Mouse (Mus musculus) activated CD4-positive, CD25-positive, alpha-beta regulatory T cell, adult 4 months (primary cell): ENCODE data around the gene Rad51b. TPM values are rescaled to one million over a fixed set of nuclear protein-coding genes. Genes with fewer than 3 reads are reported as not detected.

ENCODE experiments used
- ATAC-seq: one replicate; pipeline ENCODE4 v1.8.0; 2017
- polyA plus RNA-seq, 2 experiments: library from polyadenylated mRNA; unstranded; fragments of 100-300 nt; shearing (Covaris generic); gene quantifications; one replicate each; pipeline ENCODE4 v1.2.1; 2017

Rad51b gene
- polyA plus RNA-seq, 2 experiments from 2014 or later = 1.9 to 2.8 TPM

DNA sequence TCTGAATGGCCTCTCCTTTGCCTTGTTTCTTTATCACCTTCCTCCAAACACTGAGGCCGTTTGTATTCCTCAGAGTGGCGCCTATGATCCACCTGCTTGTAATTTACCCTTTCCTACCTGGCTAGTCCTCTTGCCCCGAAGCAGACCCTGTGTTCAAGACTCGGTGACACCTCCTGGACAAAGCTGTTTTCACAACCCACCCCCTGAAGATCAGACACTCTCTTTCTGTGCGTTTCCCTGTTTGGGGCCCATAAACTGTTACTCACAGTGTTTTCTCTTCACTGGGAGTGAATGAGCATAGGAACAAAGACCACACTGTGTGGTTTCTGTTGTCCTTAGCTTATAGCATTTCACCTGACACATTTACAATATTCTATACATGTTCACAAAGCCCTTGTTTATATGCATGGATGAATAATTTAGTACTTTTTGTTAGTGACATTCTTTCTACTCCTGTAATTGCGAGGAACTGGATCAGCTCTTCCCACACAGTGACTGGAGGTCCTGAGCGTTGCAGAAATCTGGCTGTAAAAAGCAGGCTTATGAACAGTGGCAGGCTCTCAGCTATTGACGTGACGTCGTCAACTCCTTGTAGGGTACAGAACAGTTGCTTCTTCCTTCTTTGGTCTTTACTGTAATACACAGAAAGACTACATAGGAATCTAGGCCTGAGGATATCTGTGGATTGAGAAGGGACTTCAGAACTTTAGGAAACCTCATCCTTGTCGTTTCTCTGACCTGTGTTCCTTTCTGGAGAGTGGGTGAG lies 408.6 kb downstream of the Rad51b start:
- ATAC-seq = no peak

DNA sequence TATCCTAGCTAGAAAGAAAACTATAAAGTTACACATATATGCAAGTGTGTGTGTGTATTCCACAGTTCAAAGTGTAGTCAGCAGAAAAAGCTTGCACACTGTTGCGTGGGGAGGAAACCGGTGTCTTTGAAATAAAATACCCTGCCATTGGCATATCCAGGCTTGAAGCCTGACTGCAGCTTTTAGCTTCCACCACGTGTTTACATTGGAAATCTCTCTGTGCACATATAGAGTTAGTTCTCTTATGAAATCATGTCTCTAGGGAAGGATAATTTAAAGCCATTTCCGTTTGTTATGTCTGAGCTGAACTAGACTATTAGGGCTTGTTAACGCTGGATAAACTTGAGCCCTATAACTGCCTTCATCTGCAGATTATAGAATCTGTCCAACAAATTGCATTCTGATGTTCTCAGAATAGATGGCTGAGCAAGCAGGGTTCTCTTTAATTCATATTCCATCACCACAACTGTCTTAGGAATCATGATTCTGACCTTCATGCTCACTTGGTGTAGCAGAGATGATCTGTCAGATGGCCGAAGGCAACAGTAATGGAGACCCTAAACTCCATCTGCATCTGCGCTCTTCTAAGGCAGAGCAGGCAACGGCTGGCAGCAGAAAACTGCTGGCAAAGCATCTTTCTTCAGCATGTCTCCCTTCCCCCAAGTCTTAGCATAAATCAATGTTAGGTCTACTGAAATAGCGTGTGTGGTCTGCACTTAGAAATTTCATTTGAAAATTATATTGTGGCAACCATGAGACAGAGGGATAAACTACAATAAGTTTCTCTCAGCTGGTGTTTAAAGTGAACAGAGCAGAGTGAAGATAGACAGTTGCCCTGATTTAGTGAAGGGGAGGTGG lies 410.7 kb downstream of the Rad51b start:
- ATAC-seq = no peak

DNA sequence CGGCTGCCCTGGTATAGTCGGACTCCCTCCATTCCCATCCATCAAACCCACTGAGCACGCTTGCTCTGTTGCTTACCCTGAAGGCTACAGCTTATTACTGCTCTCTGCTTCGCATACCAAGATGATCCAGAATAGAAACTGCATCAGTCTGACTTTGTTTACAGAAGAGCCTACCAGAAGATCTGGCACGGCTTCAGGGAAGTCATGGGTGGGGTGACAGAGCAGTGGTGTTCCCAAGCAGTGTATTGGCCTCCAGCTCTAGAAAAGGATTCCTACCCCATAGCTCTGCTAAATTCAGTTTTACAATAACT lies 411.3 kb downstream of the Rad51b start:
- ATAC-seq = no peak

DNA sequence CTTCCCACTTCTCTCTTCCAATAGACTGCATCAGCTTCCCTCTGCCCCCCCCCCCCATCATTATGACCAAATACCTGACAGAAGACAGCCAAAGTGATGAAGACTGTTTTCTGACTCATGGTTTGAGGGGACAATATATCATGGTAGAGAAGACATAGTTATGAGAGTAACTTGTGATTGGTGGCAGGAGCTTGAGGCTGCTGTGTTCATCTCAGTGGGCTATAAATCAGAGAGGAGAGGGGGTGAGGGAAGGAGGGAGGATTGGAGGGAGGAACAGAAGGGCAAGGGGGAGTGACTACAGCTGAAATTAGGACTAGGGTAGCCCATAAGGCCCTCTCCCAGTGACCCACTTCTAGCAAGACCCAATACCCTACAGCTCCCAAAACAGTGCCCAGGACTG lies 416.2 kb downstream of the Rad51b start:
- ATAC-seq = no peak

DNA sequence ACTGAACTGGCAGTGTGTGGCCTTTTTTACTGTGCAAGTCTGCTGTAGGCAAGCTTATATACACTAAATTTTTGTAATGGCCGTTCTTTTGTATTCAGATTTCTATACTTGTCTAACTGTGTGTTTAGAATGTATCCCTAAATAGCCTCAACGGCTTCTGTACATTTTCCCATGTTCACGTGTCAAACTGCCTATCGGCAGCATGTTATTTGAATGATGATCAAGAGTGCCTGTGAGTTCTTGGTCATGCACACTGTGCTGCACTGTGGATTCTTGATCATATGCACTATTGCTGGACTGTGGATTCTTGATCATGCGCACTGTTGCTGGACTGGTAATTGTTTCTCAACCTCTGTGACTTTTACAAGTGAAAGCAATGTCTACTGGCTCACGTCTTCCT lies 417.4 kb downstream of the Rad51b start:
- ATAC-seq = no peak

DNA sequence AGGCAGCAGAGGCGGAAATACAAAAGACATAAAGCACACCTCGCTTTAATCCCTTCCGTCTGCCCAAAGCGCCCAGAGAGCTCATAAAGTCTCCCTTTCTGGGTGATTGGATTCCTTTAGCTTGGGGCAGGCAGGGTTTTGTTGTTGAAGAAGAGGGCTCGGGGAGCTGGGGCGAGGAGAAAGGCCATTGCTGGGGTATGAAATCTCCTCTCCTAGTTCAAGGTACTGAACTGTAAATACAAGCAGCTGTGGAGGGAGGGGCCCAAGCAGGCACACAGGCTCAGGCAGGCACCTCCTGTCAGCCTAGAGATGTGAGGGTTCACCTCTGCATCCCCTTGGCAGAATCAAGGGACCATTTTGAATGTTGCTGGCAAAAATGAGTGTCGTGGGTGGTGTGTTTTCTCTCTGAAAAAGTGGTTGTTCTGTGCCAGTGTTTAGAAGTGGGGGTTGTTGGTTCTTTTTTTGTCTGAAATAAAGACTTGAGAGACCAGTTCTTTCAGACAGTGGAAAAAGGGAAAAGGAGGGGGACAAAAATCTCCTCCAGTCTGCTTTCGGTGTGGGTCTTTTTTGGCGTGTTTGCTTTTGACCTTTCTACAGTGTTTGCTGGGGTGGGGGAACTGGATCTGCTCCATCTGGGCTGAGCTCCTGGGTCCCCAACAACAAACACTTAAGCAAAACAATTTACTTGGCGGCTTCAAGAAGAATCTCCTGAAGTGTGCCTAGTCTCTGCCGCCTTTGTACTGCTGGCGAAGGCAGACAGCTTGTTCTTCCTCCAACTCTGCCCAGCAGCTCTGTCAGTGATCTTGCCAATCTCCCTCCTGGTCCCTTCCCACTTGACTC lies 418.6 kb downstream of the Rad51b start:
- ATAC-seq = no peak

DNA sequence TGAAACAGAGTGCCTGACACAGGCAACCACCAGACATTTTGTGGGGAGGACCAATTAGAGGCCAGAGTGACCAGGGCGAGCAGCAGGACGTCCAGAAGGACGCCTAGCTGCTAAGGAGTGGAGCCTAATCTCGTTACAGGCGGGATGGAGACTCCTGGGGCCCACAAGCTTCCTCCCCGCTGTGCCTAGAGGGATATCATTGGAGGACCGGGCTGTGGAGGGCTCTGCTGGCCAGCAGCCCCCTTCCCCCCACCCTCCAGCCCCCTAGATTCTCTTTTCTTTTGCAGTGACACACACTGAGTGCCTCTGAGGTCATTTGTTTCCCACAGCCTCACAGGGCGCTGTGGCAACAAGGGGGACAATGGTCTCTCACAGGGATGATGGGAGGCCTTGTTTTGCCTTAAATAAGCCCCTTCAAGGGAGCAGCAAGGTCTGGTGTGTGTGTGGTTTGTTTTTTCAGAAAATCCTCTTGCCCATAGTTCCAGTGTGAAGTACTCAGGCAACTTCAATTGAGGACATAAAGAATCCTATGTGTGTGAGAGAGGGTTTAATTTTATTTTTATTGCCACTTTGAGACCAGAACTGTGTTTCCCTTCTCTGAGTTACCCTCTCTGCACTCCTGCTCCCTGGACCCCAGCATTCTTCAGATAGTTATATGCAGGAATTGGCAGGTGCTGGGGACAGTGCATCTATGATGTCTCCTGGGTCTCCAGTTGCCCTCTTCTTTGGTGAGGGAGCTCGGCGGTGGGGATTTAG lies 422.2 kb downstream of the Rad51b start:
- ATAC-seq = no peak

DNA sequence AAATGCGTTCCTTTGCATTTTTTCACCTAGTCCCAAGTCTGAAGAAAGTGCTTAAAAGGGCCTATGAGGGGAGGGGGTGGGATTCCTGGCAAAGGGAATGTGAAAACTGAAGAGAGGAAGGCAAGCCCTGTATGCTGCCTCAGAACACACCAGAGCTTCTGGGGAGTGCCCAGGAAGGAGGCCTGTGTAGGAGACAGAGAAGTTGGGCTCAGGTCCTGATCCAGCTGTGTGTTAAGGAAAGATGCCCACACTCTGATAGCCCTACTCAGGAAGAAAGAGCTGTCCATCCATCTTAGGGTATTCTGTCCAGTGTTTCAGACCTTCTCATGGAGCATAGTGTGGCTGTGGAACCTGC lies 422.7 kb downstream of the Rad51b start:
- no peak for ATAC-seq

DNA sequence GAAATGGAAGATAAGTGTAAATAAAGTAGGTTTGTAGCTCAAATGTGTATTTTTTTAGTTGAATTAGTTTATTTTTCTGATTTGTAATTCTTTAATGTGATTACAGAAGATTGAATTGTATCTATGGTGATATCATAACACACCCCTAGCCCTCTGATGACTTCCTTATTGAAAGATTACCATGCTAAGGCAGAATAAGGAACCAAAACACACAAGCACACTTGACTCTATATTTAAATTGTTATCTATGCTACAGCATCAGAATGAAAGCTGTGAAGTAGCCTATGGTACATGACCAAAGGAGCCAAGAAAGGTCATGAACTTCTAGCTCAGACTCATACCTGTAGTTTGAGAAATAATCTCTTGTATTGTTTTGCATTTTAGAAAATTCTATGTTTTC lies 427.8 kb downstream of the Rad51b start:
- ATAC-seq = no peak

DNA sequence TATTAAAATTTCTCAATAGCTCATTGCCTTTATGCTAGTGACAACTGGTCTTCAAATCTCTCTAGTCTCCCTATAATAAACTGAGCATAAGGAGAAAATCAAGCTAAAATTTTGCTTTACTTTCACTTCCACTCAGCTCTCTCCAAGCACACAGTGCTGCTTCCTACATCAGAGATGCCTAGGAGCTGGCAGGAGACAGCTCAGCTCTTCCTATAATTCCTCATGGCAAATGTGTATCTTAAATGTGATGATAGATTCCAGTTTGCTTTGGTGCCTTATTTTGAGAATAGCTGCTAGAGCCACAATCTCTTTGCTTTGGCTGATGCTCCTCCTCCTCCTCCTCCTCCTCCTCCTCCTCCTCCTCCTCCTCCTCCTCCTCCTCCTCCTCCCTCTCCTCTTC lies 428.6 kb downstream of the Rad51b start:
- ATAC-seq = no peak

DNA sequence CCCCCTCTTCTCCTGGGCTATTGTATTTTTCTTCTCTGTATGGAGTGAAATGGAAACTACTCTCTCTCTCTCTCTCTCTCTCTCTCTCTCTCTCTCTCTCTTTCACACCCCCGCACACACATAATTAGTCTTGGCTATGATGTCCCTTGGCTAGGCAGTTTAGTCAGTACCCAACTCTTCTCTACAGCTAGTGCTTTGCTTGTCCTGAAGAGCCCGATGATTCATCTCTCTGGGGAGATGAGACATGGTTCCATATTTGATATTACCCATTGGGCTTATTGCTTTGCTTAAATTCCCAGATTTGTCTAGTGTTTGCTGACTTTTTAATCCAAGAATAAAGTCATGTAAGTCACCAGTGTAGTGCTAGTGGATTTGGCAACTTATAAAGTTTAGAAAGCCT lies 429.0 kb downstream of the Rad51b start:
- no peak for ATAC-seq

DNA sequence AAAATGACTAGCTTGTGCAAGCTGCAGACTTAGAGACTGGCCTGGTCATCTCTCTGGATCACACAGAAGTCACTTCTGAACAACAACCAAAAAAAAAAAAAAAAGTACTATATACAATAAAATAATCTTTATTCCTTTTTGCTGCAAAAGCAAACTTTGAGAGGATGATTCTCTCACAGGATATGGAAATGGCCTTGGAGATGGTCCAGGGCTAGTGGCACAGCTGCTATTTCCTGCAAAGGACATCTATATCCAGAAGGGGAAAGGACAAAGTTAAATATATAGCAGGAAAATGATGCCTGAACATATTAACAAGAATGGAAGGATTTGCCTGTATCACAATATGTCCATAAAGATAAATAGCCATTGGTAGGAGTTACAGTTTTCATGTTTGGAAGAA lies 429.9 kb downstream of the Rad51b start:
- ATAC-seq = no peak

DNA sequence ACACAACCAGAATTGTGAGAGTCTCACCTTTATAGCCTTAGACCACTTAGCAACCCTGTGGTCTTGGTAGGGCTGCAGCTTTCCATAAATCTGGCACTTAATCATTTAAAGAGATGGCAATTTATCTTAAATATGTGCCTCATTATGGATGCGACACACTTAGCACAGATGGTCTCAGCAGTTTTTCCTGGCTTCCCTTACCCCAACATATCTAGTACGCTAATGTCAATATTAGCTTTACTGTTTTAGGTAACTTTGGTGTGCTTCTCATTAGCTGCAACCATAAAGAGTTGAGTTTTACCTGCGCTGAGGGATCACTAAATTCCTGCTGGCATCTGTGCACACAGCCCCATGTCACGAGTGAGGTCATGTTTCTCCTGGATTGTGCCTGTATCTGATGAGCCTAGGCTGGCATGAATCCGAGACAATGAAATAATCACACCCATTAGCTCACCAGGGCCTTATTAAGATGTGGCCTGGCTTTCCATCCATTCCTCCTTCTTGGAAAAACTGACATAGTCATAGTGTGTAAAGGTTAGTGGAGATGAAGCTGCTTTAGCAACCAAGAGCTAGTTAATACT lies 432.9 kb downstream of the Rad51b start:
- no peak for ATAC-seq

DNA sequence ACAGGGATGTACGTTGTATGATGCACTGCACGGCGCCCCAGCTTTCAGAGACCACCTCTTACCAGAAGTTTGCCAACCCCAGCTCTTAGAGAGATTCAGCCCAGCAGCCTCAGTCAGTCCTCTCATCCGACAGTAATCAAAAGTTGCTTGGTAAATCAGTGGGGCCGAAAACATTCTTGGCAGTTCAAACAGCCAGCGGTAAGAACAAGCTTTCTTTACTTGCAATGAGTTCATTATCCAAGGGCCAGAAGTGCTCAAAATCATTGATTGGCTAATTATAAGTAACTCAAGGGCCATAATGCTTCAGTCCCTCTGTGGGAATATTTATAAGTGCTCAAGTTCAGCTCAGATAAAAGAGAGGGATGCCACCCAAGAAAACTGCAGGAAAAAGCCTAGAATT lies 434.8 kb downstream of the Rad51b start:
- no peak for ATAC-seq

DNA sequence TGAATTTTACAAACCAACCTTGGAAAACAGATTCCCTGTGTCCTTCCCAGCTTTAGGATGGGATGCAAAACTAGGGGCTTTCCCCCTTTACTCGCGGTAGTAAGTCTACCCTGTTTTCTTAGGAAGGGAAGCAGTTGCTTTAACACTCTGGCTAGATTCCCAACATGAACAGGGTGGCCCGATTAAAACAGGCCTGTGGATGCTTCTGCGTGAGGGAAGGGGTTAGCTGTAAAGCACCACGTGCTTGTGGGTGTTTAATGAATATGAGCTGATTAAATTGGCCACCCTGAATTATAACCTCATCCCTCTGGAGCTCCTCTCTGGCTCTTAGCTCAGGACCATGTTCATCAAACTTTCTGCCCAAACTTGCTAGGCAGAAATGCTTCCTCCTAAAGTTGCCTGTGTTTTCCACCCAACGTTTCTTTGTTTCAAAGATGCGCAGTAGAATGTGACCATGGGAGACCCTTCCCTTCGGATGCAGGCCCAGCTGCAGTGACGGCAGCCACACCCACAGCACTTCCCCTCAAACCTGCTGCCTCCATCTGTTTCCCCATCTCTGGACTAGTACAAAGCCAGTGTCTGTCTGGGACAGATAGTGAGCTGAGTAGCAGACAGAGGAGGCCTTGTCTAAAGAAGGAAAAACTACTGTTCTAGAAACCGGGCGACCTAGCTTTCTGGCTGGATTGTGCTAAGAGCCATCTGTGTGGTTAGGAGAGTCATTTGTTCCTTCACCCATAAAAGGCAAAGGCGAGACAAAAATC lies 435.5 kb downstream of the Rad51b start:
- ATAC-seq = no peak

DNA sequence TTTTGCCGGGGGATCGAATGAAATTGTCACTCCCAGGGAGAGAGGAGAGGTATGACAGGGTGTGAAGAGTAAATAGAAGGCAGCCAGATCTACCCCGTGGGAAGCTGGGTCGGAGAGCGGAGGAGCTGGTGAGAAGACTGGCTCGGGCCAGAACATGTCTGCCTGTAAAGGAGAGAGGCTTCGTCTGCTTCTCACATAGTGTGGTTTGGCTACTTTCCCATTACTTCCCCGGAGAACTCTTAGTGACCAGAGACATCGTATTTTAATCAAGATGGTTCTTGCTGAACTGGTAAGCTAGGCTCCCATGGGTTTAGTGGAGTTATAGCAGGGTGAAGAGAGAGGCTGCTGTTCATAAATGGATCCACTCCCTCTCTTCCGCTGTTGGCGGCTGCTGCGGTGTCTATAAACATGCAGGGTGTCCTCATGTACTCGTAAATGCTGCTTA lies 438.3 kb downstream of the Rad51b start:
- ATAC-seq = no peak

DNA sequence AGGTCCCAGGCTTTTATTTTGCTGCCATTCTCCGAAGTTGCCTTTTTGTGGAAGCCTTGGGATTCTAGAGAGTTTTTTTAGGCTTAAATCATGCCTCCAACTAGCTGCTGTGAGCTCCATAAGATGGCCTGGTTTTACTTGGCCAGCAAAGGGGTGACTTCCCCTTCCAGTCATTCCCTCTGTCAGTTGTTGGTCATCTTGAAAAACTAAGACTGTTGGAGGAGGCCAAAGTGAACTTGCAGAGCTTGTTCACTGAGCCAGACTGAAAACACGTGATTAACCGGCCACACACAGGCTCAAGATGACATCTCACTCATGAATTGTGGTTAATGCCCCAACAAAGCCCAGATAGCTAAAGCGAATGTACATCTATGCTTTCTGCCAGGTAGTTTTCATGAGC lies 438.8 kb downstream of the Rad51b start:
- no peak for ATAC-seq

DNA sequence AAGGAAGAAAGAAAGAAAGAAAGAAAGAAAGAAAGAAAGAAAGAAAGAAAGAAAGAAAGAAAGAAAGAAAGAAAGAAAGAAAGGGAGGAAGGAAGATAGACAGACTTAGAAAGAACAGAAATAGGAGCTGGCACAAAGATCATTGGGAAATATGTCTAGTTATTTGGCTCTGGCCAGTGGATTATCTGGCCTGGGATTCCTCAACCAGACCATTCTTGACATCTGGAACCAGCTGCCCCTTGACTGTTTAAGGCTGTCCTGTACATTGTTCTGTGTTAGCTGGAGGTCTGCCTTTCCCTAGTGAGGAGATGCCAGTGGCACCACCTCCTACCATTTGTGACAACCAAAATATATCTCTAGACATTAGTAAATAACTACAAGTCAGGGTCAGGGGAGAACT lies 441.6 kb downstream of the Rad51b start:
- no peak for ATAC-seq

DNA sequence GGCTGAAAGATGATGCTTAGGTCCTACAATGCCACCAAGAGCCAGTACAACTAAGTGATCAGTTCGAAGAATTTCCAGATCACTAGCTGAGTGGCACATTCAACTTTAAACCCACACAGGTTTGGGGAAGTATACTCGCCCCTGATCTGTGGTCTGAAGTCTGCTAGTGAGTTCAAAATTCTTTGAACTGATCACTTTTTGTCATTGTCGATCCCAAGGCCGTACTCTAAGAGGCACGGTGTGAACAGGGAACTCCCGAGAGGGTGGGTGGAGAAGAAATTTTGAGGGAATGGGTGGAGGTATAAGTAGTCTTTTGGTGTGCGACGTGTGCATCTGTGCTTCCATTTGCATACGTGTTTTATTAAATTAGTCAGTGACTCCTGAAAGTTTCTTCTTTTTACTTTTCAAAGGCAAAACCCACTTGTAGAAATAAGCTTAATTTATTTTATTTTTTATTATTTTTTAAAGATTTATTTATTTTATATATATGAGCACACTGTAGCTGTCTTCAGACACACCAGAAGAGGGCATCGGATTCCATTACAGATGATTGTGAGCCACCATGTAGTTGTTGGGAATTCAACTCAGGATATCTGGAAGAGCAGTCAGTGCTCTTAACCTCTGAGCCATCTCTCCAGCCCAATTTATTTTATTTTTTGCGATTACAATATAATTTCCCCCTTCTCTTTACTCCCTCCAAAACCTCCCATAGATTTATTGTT lies 443.0 kb downstream of the Rad51b start:
- no peak for ATAC-seq

DNA sequence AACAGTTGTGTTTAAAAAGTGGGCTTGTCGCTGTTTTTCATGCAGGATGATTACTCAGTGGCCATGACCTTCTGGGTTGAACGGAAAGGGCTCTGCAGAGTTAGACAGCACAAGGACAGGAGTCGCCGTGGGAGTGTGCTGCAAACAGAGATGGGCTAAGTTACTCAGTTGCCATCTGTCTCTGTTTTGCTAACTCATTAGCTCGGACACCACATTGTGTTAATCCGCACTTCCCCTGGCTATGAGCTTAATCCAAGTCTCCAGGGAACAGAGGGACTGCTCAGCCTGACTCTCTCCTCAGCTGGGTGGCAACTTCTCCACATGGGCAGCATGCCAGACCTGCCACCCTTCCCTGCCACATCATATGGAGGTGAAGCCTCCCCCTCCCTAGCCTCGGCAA lies 445.1 kb downstream of the Rad51b start:
- no peak for ATAC-seq

DNA sequence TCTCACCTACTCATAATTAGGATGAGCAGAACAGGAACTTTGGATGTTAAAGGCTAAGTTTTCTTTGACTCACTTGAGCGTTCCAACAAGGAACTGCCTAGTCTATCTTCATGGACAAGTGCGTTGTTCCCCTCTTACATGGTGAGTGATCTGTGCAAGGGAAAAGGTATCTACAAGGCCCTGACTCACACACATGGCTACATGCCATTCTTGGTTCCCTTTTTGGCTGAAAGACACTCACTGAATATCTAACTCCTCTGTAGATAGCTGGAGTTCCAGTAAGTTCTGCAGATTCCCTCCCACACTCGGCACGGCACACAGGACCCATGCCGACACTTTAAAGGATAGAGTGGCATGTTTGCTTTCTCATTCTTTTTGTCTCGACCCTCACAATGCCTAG lies 447.0 kb downstream of the Rad51b start:
- ATAC-seq = no peak
